Comparison of ENCODE assay signal across 7 mouse cellular contexts in the genomic region with DNA sequence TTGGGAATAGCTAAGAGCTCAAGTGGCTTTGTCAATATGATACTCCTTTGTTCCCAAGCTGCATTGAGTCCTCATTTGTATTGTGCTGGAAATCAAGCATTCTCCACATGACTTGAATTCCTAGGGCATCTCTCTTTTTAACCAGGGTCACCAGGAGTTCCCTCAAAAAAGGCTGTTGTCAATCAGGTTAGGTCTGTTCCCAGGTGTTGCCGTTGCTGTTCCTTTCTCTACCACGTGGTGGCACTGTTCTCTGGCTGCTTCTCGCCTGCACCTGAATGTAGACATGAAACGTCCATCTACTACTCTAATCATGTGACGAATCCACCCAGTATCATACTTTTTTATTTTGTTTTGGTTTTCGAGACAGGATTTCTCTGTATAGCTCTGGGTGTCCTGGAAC.
DNase-seq lines count a peak whose midpoint lies in the region.

No protein-coding gene starts in this region.

- DNase-seq in ES-CJ7 (ENCODE audit: low read depth, low spot score): peak; percentile 73
- DNase-seq in adrenal gland, postnatal 10 days: peak; percentile 80
- peak; percentile 62 for DNase-seq in embryo, embryonic 9.5 days (ENCODE audit: extremely low spot score)
- DNase-seq in heart, postnatal 10 days: peak; percentile 74 to 85
- peak; percentile 1 for DNase-seq in large intestine, adult 2 months (ENCODE audit: low read depth, low spot score)
- DNase-seq in lung, postnatal 10 days: peak; percentile 66
- DNase-seq in skeletal muscle tissue, adult 2 months (ENCODE audit: low read depth, low spot score): peak; percentile 20

- 23% methylated on average over 6 of the region's 6 CpGs for WGBS in large intestine, adult 2 months

- intact Hi-C loops in heart, postnatal 10 days (cut with DNase I): loop anchor here (1.0 to 2.0 kb wide), 3 partner anchors 20 to 382 kb away; no protein-coding TSS in a partner anchor

Comparison
In these comparisons a context has a peak if more than half of its experiments do, and no peak if none do; other contexts are left out.
1. Peak in every context shown above with its lines: DNase-seq.
2. DNase-seq: peak in every context shown above with its lines; median percentile 80 in adrenal gland, postnatal 10 days; 80 in heart, postnatal 10 days; 73 in ES-CJ7; 66 in lung, postnatal 10 days; 62 in embryo, embryonic 9.5 days; 20 in skeletal muscle tissue, adult 2 months; 1 in large intestine, adult 2 months.